ENCODE assay signal across 8 mouse cellular contexts in the genomic region with DNA sequence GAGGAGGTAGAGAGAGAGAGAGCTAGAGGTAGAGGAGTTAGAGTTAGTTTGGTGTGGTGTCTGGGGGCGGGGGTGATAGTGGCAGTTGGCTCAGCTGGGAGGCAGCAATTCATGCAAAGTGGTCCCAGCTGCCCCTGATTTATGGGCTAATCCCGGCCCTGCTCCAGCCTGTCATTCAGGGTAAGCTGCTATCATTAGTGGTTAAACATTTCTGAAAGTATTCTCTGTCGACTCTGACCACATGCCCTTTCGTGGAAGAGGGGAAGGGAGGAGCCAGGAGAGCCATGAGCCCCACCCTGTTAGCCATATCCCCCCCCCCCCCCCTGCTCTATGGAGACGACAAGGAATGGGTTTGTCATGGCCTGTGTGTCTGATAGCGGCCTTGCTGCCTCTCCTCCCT.
DNase-seq lines count a peak whose midpoint lies in the region; ATAC-seq and TF ChIP-seq lines count a peak whose summit lies in the region.

No protein-coding gene starts in this region.

- H3K36me3 ChIP-seq in spleen, adult 2 months (ENCODE audit: control insufficient read depth, insufficient read depth, low read length) = peaks cover 9% of the 10 kb centered on the region
- no peaks in the 10 kb centered on the region for H3K36me3 ChIP-seq in hindbrain, embryonic 11.5 days (ENCODE audit: control insufficient read depth, insufficient read depth, low read length)
- H3K36me3 ChIP-seq in stomach, postnatal 0 days (ENCODE audit: control insufficient read depth, insufficient read depth, low read length) = peaks cover 2% of the 10 kb centered on the region; the same call in 1 of the 2 replicates

- H3K27me3 ChIP-seq in spleen, adult 2 months (ENCODE audit: control insufficient read depth, insufficient read depth, low read length) = no peaks in the 10 kb centered on the region
- no peaks in the 10 kb centered on the region for H3K27me3 ChIP-seq in hindbrain, embryonic 11.5 days (ENCODE audit: control insufficient read depth, insufficient read depth, low read length)
- no peaks in the 10 kb centered on the region for H3K27me3 ChIP-seq in stomach, postnatal 0 days (ENCODE audit: control insufficient read depth, insufficient read depth, low read length)

- H3K4me3 ChIP-seq in spleen, adult 2 months (ENCODE audit: extremely low read depth, insufficient read depth, insufficient read length) = no peak overlapping the region
- no peak overlapping the region for H3K4me3 ChIP-seq in hindbrain, embryonic 11.5 days (ENCODE audit: low read depth, low read length)
- no peak overlapping the region for H3K4me3 ChIP-seq in stomach, postnatal 0 days (ENCODE audit: low read depth, low read length)
- H3K4me3 ChIP-seq in layer of hippocampus, adult 2 months = no peak overlapping the region

- no peak overlapping the region for H3K4me2 ChIP-seq in hindbrain, embryonic 11.5 days (replicated peaks; ENCODE audit: low read depth, low read length)
- H3K4me2 ChIP-seq in stomach, postnatal 0 days (replicated peaks; ENCODE audit: low read depth) = no peak overlapping the region

- peak; percentile 84 for ATAC-seq in hindbrain, embryonic 11.5 days (ENCODE audit: low FRiP score)
- 0 out of 2 replicates have a peak, but pooled peaks have one; percentile 27 for ATAC-seq in stomach, postnatal 0 days (ENCODE audit: low FRiP score, low TSS enrichment)

- H3K9ac ChIP-seq in hindbrain, embryonic 11.5 days (ENCODE audit: low read depth, low read length) = no peak overlapping the region
- no peak overlapping the region for H3K9ac ChIP-seq in stomach, postnatal 0 days (ENCODE audit: low read length)

- no peak for TF ChIP-seq CTCF in spleen, adult 2 months (IDR thresholded peaks at IDR 0.05; ENCODE audit: extremely low read depth, insufficient read depth, insufficient read length, insufficient replicate concordance)
- no peak for TF ChIP-seq CTCF in stomach, postnatal 0 days (IDR thresholded peaks at IDR 0.05; ENCODE audit: low read depth)
- no peak for TF ChIP-seq CTCF in layer of hippocampus, adult 2 months (conservative IDR thresholded peaks at IDR 0.05)

- H3K27ac ChIP-seq in spleen, adult 2 months (ENCODE audit: insufficient read depth, low read length) = peak overlapping the region; percentile 25; the same call in 1 of the 2 replicates
- peak overlapping the region; percentile 67; the same call in 1 of the 2 replicates for H3K27ac ChIP-seq in hindbrain, embryonic 11.5 days (ENCODE audit: low read depth, low read length)
- no peak overlapping the region for H3K27ac ChIP-seq in stomach, postnatal 0 days (replicated peaks)
- no peak overlapping the region for H3K27ac ChIP-seq in layer of hippocampus, adult 2 months

- H3K9me3 ChIP-seq in hindbrain, embryonic 11.5 days (ENCODE audit: control insufficient read depth, low read length) = no peaks in the 10 kb centered on the region
- no peaks in the 10 kb centered on the region for H3K9me3 ChIP-seq in stomach, postnatal 0 days (ENCODE audit: control insufficient read depth, low read length)

- no peak for DNase-seq in spleen, adult 2 months (ENCODE audit: low read depth in 1 of 2, low spot score in 2 of 2)
- no peak for DNase-seq in spleen, postnatal 14 days (ENCODE audit: low spot score in 2 of 2)
- DNase-seq in hindbrain, embryonic 11.5 days (ENCODE audit: low spot score) = peak; percentile 44
- peak; percentile 44 for DNase-seq in liver
- no peak for DNase-seq in stomach, postnatal 0 days (ENCODE audit: low spot score)
- no peak for DNase-seq in gastrocnemius, postnatal 10 days
- no peak for DNase-seq in layer of hippocampus, adult 2 months (ENCODE audit: low spot score in 2 of 2)
- DNase-seq in MN1 (ENCODE audit: low spot score) = no peak

- 18% methylated on average over 6 of the region's 6 CpGs for WGBS in spleen, adult 2 months
- 25% methylated on average over 5 of the region's 6 CpGs for WGBS in hindbrain, embryonic 11.5 days
- WGBS in stomach, postnatal 0 days = 13% methylated on average over 6 of the region's 6 CpGs

- H3K4me1 ChIP-seq in spleen, adult 2 months (ENCODE audit: control insufficient read depth, insufficient read depth, insufficient read length) = peaks cover 22% of the 10 kb centered on the region; the same call in 1 of the 2 replicates
- H3K4me1 ChIP-seq in hindbrain, embryonic 11.5 days (replicated peaks; ENCODE audit: control insufficient read depth, insufficient read depth, low read length) = no peaks in the 10 kb centered on the region; the same call in 1 of the 2 replicates
- no peaks in the 10 kb centered on the region for H3K4me1 ChIP-seq in stomach, postnatal 0 days (replicated peaks; ENCODE audit: control insufficient read depth, insufficient read depth)

- no peak for TF ChIP-seq POLR2A in spleen, adult 2 months (IDR thresholded peaks at IDR 0.05; ENCODE audit: low read depth, low read length)

- TF ChIP-seq EP300 in stomach, postnatal 0 days (optimal IDR thresholded peaks at IDR 0.05) = no peak

Comparison
In these comparisons a context has a peak if more than half of its experiments do, and no peak if none do; other contexts are left out.
1. DNase-seq: peak in hindbrain, embryonic 11.5 days (single experiment) and liver (single experiment); none in spleen, adult 2 months (0 of 2), spleen, postnatal 14 days (0 of 2), stomach, postnatal 0 days (single experiment), gastrocnemius, postnatal 10 days (single experiment), layer of hippocampus, adult 2 months (0 of 2) and MN1 (single experiment).
2. H3K27ac ChIP-seq: peak in spleen, adult 2 months (single experiment) and hindbrain, embryonic 11.5 days (single experiment); none in stomach, postnatal 0 days (single experiment) and layer of hippocampus, adult 2 months (single experiment).